Mouse (Mus musculus): ENCODE data around the gene Ndufb7. TPM values are rescaled to one million over a fixed set of nuclear protein-coding genes. Genes with fewer than 3 reads are reported as not detected.

Ndufb7 gene
- polyA plus RNA-seq, 1 experiment: 87.5 TPM

- TF ChIP-seq GATA1 (IDR thresholded peaks at IDR 0.05; ENCODE audit: low read length) (no peak), TAL1 (IDR thresholded peaks at IDR 0.05; ENCODE audit: low read length) (no peak)
- Histone ChIP-seq H3K4me1 (ENCODE audit: control insufficient read depth) (peaks cover 24% of the 10 kb centered on the region), H3K27me3 (ENCODE audit: control insufficient read depth) (no peaks in the 10 kb centered on the region), H3K4me3 (replicated peaks) (no peak overlapping the region), H3K36me3 (ENCODE audit: control insufficient read depth) (peaks cover 64% of the 10 kb centered on the region), H3K9me3 (ENCODE audit: control insufficient read depth, low read length) (no peaks in the 10 kb centered on the region)
Observed at GRCm38 (mm10) chr8:83574631-83575315, 8.3 kb downstream of the Ndufb7 start.

- H3K4me3 ChIP-seq (replicated peaks): no peak overlapping the region
- no peaks in the 10 kb centered on the region for H3K9me3 ChIP-seq (ENCODE audit: control insufficient read depth, low read length)
- peaks cover 29% of the 10 kb centered on the region for H3K4me1 ChIP-seq (ENCODE audit: control insufficient read depth)
- H3K27me3 ChIP-seq (ENCODE audit: control insufficient read depth): no peaks in the 10 kb centered on the region
- peaks cover 64% of the 10 kb centered on the region for H3K36me3 ChIP-seq (ENCODE audit: control insufficient read depth)
- TF ChIP-seq TAL1 (IDR thresholded peaks at IDR 0.05; ENCODE audit: low read length) (no peak), GATA1 (IDR thresholded peaks at IDR 0.05; ENCODE audit: low read length) (no peak)
Observed at GRCm38 (mm10) chr8:83575561-83576515, 9.4 kb downstream of the Ndufb7 start.

GRCm38 (mm10) chr8:83576516-83576895 lies 10.0 kb downstream of the Ndufb7 start:
- peaks cover 31% of the 10 kb centered on the region for H3K4me1 ChIP-seq (ENCODE audit: control insufficient read depth)
- H3K36me3 ChIP-seq (ENCODE audit: control insufficient read depth): peaks cover 60% of the 10 kb centered on the region
- no peaks in the 10 kb centered on the region for H3K27me3 ChIP-seq (ENCODE audit: control insufficient read depth)
- H3K9me3 ChIP-seq (ENCODE audit: control insufficient read depth, low read length): no peaks in the 10 kb centered on the region
- no peak for TF ChIP-seq GATA1 (IDR thresholded peaks at IDR 0.05; ENCODE audit: low read length)
- no peak for TF ChIP-seq TAL1 (IDR thresholded peaks at IDR 0.05; ENCODE audit: low read length)
- H3K4me3 ChIP-seq (replicated peaks): no peak overlapping the region

- Histone ChIP-seq H3K36me3 (ENCODE audit: control insufficient read depth) (peaks cover 56% of the 10 kb centered on the region), H3K4me1 (ENCODE audit: control insufficient read depth) (peaks cover 32% of the 10 kb centered on the region)
- TF ChIP-seq TAL1 (IDR thresholded peaks at IDR 0.05; ENCODE audit: low read length) (no peak), GATA1 (IDR thresholded peaks at IDR 0.05; ENCODE audit: low read length) (no peak)
Observed at GRCm38 (mm10) chr8:83576921-83577320, 10.4 kb downstream of the Ndufb7 start.

GRCm38 (mm10) chr8:83577384-83577791 lies 10.9 kb downstream of the Ndufb7 start:
- no peaks in the 10 kb centered on the region for H3K27me3 ChIP-seq (ENCODE audit: control insufficient read depth)
- peaks cover 36% of the 10 kb centered on the region for H3K4me1 ChIP-seq (ENCODE audit: control insufficient read depth)
- peaks cover 55% of the 10 kb centered on the region for H3K36me3 ChIP-seq (ENCODE audit: control insufficient read depth)
- TF ChIP-seq TAL1 (IDR thresholded peaks at IDR 0.05; ENCODE audit: low read length): no peak
- no peak overlapping the region for H3K4me3 ChIP-seq (replicated peaks)
- no peaks in the 10 kb centered on the region for H3K9me3 ChIP-seq (ENCODE audit: control insufficient read depth, low read length)

More at GRCm38 (mm10) chr8:83576921-83577320, 10.4 kb downstream of the Ndufb7 start:
- Histone ChIP-seq H3K9me3 (ENCODE audit: control insufficient read depth, low read length) (no peaks in the 10 kb centered on the region), H3K27me3 (ENCODE audit: control insufficient read depth) (no peaks in the 10 kb centered on the region), H3K4me3 (replicated peaks) (no peak overlapping the region)

- no peak for TF ChIP-seq TAL1 (IDR thresholded peaks at IDR 0.05; ENCODE audit: low read length)
- no peak for TF ChIP-seq GATA1 (IDR thresholded peaks at IDR 0.05; ENCODE audit: low read length)
- peaks cover 36% of the 10 kb centered on the region for H3K4me1 ChIP-seq (ENCODE audit: control insufficient read depth)
- H3K9me3 ChIP-seq (ENCODE audit: control insufficient read depth, low read length): no peaks in the 10 kb centered on the region
- no peaks in the 10 kb centered on the region for H3K27me3 ChIP-seq (ENCODE audit: control insufficient read depth)
- peaks cover 50% of the 10 kb centered on the region for H3K36me3 ChIP-seq (ENCODE audit: control insufficient read depth)
- no peak overlapping the region for H3K4me3 ChIP-seq (replicated peaks)
Observed at GRCm38 (mm10) chr8:83578131-83579055, 11.9 kb downstream of the Ndufb7 start.

GRCm38 (mm10) chr8:83579676-83580075 lies 13.2 kb downstream of the Ndufb7 start:
- Histone ChIP-seq H3K4me3 (replicated peaks) (no peak overlapping the region), H3K27me3 (ENCODE audit: control insufficient read depth) (no peaks in the 10 kb centered on the region), H3K9me3 (ENCODE audit: control insufficient read depth, low read length) (no peaks in the 10 kb centered on the region), H3K4me1 (ENCODE audit: control insufficient read depth) (peaks cover 26% of the 10 kb centered on the region), H3K36me3 (ENCODE audit: control insufficient read depth) (peaks cover 47% of the 10 kb centered on the region)
- TF ChIP-seq TAL1 (IDR thresholded peaks at IDR 0.05; ENCODE audit: low read length): no peak

GRCm38 (mm10) chr8:83580826-83581225 lies 14.4 kb downstream of the Ndufb7 start:
- no peaks in the 10 kb centered on the region for H3K9me3 ChIP-seq (ENCODE audit: control insufficient read depth, low read length)
- H3K4me1 ChIP-seq (ENCODE audit: control insufficient read depth): peaks cover 28% of the 10 kb centered on the region
- H3K27me3 ChIP-seq (ENCODE audit: control insufficient read depth): no peaks in the 10 kb centered on the region
- H3K4me3 ChIP-seq (replicated peaks): no peak overlapping the region
- TF ChIP-seq GATA1 (IDR thresholded peaks at IDR 0.05; ENCODE audit: low read length) (no peak), TAL1 (IDR thresholded peaks at IDR 0.05; ENCODE audit: low read length) (no peak)
- H3K36me3 ChIP-seq (ENCODE audit: control insufficient read depth): peaks cover 45% of the 10 kb centered on the region
